ENCODE assay signal across 29 mouse cellular contexts in the genomic region with DNA sequence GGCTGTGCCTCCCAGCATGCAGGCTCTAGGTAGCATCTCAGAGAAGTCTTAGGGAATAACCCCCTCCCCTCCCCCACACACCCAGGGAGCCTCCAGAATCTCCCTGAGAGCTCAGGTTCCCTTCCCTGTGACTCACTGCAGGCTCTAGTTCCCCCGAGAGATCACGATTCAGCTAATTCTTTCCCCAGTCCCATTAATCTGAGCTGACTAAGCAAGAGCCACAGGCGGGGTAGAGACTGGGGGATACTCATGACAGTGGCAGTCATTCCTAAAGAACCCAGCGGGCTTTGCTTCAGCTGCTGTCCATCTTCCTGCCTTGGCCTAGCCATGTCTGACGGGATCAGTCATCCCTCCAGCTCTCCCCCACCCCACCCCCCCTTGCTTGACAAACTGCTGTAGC. TPM values are rescaled to one million over a fixed set of nuclear protein-coding genes. Genes with fewer than 3 reads are reported as not detected.
DNase-seq lines count a peak whose midpoint lies in the region; ATAC-seq and TF ChIP-seq lines count a peak whose summit lies in the region.
"Had no signal": no experiment of that assay in that cellular context is flagged by ENCODE, and none has a peak within 500 bp of the region (broad histone marks: within the 10 kb centered on the region; RNA-seq: fewer than 3 reads in every experiment).

No protein-coding gene starts in this region.

- no peak overlapping the region for H3ac ChIP-seq in C2C12 (ENCODE audit: control insufficient read depth, insufficient read length, low read depth)

- no peaks in the 10 kb centered on the region for H3K79me2 ChIP-seq in C2C12 (ENCODE audit: control insufficient read depth, insufficient read depth)

- DNase-seq in kidney, adult 18-20 months, result no peak
- peak; percentile 65 for DNase-seq in 3134 (ENCODE audit: extremely low read depth, insufficient read length, low spot score)
- DNase-seq in embryonic facial prominence, embryonic 14.5 days (ENCODE audit: low spot score), result peak; percentile 78
- no peak for DNase-seq in adrenal gland, adult 8-10 months
- DNase-seq: cerebellum, adult 9-10 months; gastrocnemius, postnatal 10 days; heart, postnatal 14 days; right cerebral cortex, postnatal 4 days had no signal

- H3K4me2 ChIP-seq in kidney, embryonic 15.5 days, result no peak overlapping the region
- no peak overlapping the region for H3K4me2 ChIP-seq in embryonic facial prominence, embryonic 14.5 days (ENCODE audit: low read depth, low read length)
- H3K4me2 ChIP-seq: embryonic facial prominence, embryonic 13.5 days; forebrain, embryonic 12.5 days; heart, embryonic 12.5 days; hindbrain, embryonic 15.5 days; liver, embryonic 11.5 days; lung, embryonic 15.5 days; midbrain, embryonic 15.5 days had no signal

- H3K27me3 ChIP-seq in kidney, embryonic 15.5 days, result no peaks in the 10 kb centered on the region
- H3K27me3 ChIP-seq in C2C12 (ENCODE audit: control insufficient read depth, insufficient read depth, insufficient read length), result no peaks in the 10 kb centered on the region
- H3K27me3 ChIP-seq in embryonic facial prominence, embryonic 14.5 days (replicated peaks; ENCODE audit: control insufficient read depth, insufficient read depth, low read length), result no peaks in the 10 kb centered on the region
- H3K27me3 ChIP-seq: embryonic facial prominence, embryonic 13.5 days; hindbrain, embryonic 15.5 days; lung, embryonic 15.5 days; midbrain, embryonic 15.5 days had no signal

- no peaks in the 10 kb centered on the region for H3K79me3 ChIP-seq in C2C12 (ENCODE audit: low read depth)

- peaks cover 26% of the 10 kb centered on the region for H3K4me1 ChIP-seq in kidney, embryonic 15.5 days
- H3K4me1 ChIP-seq in embryonic facial prominence, embryonic 14.5 days (ENCODE audit: control insufficient read depth, insufficient read depth, low read length), result peaks cover 5% of the 10 kb centered on the region; the same call in 1 of the 2 replicates
- H3K4me1 ChIP-seq: forebrain, embryonic 12.5 days; heart, embryonic 12.5 days; hindbrain, embryonic 15.5 days; lung, embryonic 15.5 days; midbrain, embryonic 15.5 days had no signal

- H3K36me3 ChIP-seq in kidney, embryonic 15.5 days, result no peaks in the 10 kb centered on the region
- H3K36me3 ChIP-seq in C2C12 (ENCODE audit: control insufficient read depth, insufficient read depth), result no peaks in the 10 kb centered on the region
- H3K36me3 ChIP-seq in embryonic facial prominence, embryonic 14.5 days (ENCODE audit: control insufficient read depth, insufficient read depth, low read length), result no peaks in the 10 kb centered on the region
- H3K36me3 ChIP-seq: embryonic facial prominence, embryonic 13.5 days; forebrain, embryonic 12.5 days; G1E; heart, embryonic 12.5 days; hindbrain, embryonic 15.5 days; lung, embryonic 15.5 days; midbrain, embryonic 15.5 days had no signal

- no peak overlapping the region for H3K4me3 ChIP-seq in kidney, embryonic 15.5 days (replicated peaks)
- no peak overlapping the region for H3K4me3 ChIP-seq in C2C12 (ENCODE audit: insufficient read depth, poor library complexity, severe bottlenecking)
- no peak overlapping the region for H3K4me3 ChIP-seq in embryonic facial prominence, embryonic 14.5 days (ENCODE audit: low read depth, low read length)
- H3K4me3 ChIP-seq: embryonic facial prominence, embryonic 13.5 days; forebrain, embryonic 12.5 days; heart, embryonic 12.5 days; hindbrain, embryonic 15.5 days; lung, embryonic 15.5 days; midbrain, embryonic 15.5 days had no signal

- no peak overlapping the region for H3K9ac ChIP-seq in kidney, embryonic 15.5 days
- H3K9ac ChIP-seq in embryonic facial prominence, embryonic 14.5 days (ENCODE audit: low read depth, low read length), result no peak overlapping the region
- H3K9ac ChIP-seq: embryonic facial prominence, embryonic 13.5 days; forebrain, embryonic 12.5 days; heart, embryonic 12.5 days; hindbrain, embryonic 15.5 days; lung, embryonic 15.5 days; midbrain, embryonic 15.5 days had no signal

- ATAC-seq in kidney, embryonic 15.5 days (replicated peaks; ENCODE audit: low FRiP score), result 0 out of 2 replicates have a peak, but pooled peaks have one; percentile 8
- ATAC-seq in embryonic facial prominence, embryonic 14.5 days (ENCODE audit: low read depth), result peak; percentile 42
- ATAC-seq in megakaryocyte progenitor cell, adult 5-6 weeks (replicated peaks; ENCODE audit: poor library complexity), result no peak
- ATAC-seq: CD4-positive, CD25-positive, alpha-beta regulatory T cell, adult 4 months; intestine, postnatal 0 days; midbrain, embryonic 15.5 days had no signal

- no peaks in the 10 kb centered on the region for H3K9me3 ChIP-seq in kidney, embryonic 15.5 days (replicated peaks)
- H3K9me3 ChIP-seq in embryonic facial prominence, embryonic 14.5 days (ENCODE audit: control insufficient read depth, low read length), result no peaks in the 10 kb centered on the region
- H3K9me3 ChIP-seq: embryonic facial prominence, embryonic 13.5 days; forebrain, embryonic 12.5 days; G1E; heart, embryonic 12.5 days; hindbrain, embryonic 15.5 days; lung, embryonic 15.5 days; midbrain, embryonic 15.5 days had no signal

- H3K27ac ChIP-seq in kidney, embryonic 15.5 days, result no peak overlapping the region
- H3K27ac ChIP-seq in embryonic facial prominence, embryonic 14.5 days (replicated peaks; ENCODE audit: low read depth, low read length), result no peak overlapping the region
- H3K27ac ChIP-seq: embryonic facial prominence, embryonic 13.5 days; forebrain, embryonic 12.5 days; hindbrain, embryonic 15.5 days; lung, embryonic 15.5 days; macrophage; midbrain, embryonic 15.5 days; stomach, postnatal 0 days had no signal

- 19% methylated on average over 5 of the region's 5 CpGs for WGBS in kidney, embryonic 15.5 days
- WGBS in embryonic facial prominence, embryonic 14.5 days, result 24% methylated on average over 5 of the region's 5 CpGs

- TF ChIP-seq CTCF in C2C12 (IDR thresholded peaks at IDR 0.05; ENCODE audit: control insufficient read depth, insufficient read depth, insufficient read length), result no peak

TF ChIP-seq in C2C12, 6 proteins besides CTCF, POLR2A, EP300 and RAD21:
- TF ChIP-seq MYOD1 (IDR thresholded peaks at IDR 0.05; ENCODE audit: control insufficient read depth, insufficient read length, low read depth) (peak; percentile 76), FOSL1 (IDR thresholded peaks at IDR 0.05; ENCODE audit: insufficient read depth, low read length, poor library complexity, severe bottlenecking) (peak; percentile 88), USF1 (IDR thresholded peaks at IDR 0.05; ENCODE audit: low read depth) (no peak)

RNA-seq across cellular contexts. Expression of a gene that starts 3.7 kb away (rescaled TPM):
- polyA plus RNA-seq in kidney, embryonic 15.5 days (2015; fragmentation: Nextera tagmentation; extraction: Ambion mirVana), result 0.10 TPM in 1 of 2 replicates, not detected in the other
- 0.39 TPM for polyA plus RNA-seq in C2C12 (2012; fragmentation: generic; extraction: Trizol)
- polyA plus RNA-seq in embryonic facial prominence, embryonic 14.5 days (2014; fragmentation: Nextera tagmentation; extraction: Ambion mirVana), result 1.4 and 1.6 TPM in 2 replicates
- total RNA-seq in adrenal gland, adult 8-10 months (2022), result under 1 TPM; 0.20 to 0.77 (median 0.31) TPM
- total RNA-seq in megakaryocyte progenitor cell, adult 5-6 weeks (2015), result not detected in 2 replicates
- not detected in 2 replicates for total RNA-seq in megakaryocyte progenitor cell, adult 5-6 weeks (2017)
- total RNA-seq: common myeloid progenitor, adult 5-6 weeks; gastrocnemius, postnatal 10 days; layer of hippocampus, postnatal 14 days had no signal
- polyA plus RNA-seq: forebrain, embryonic 12.5 days; frontal cortex, adult 2 months; G1E; heart, embryonic 12.5 days; hindbrain, embryonic 15.5 days; intestine, postnatal 0 days; large intestine, adult 2 months; liver, embryonic 11.5 days; macrophage; midbrain, embryonic 15.5 days had no signal

RNA-seq across cellular contexts. Expression of a gene that starts 39.3 kb away (rescaled TPM):
- polyA plus RNA-seq in kidney, embryonic 15.5 days (2015; fragmentation: Nextera tagmentation; extraction: Ambion mirVana), result 1.1 and 1.2 TPM in 2 replicates
- polyA plus RNA-seq in C2C12 (2012; fragmentation: generic; extraction: Trizol), result not detected
- not detected in 2 replicates for polyA plus RNA-seq in embryonic facial prominence, embryonic 14.5 days (2014; fragmentation: Nextera tagmentation; extraction: Ambion mirVana)
- total RNA-seq in adrenal gland, adult 8-10 months (2022), result not detected
- total RNA-seq in megakaryocyte progenitor cell, adult 5-6 weeks (2015), result 0.10 and 1.0 TPM in 2 replicates
- total RNA-seq in megakaryocyte progenitor cell, adult 5-6 weeks (2017), result 0.04 and 0.44 TPM in 2 replicates
- total RNA-seq: adrenal gland, adult 18-20 months; common myeloid progenitor, adult 5-6 weeks; G1E; gastrocnemius, postnatal 10 days; heart, postnatal 14 days; layer of hippocampus, postnatal 14 days had no signal
- polyA plus RNA-seq: CD4-positive, CD25-positive, alpha-beta regulatory T cell, adult 4 months; embryonic facial prominence, embryonic 13.5 days; forebrain, embryonic 12.5 days; frontal cortex, adult 2 months; G1E; heart, embryonic 12.5 days; hindbrain, embryonic 15.5 days; limb, embryonic 11.5 days; liver, embryonic 11.5 days; midbrain, embryonic 15.5 days had no signal

RNA-seq across cellular contexts. Expression of a gene that starts 39.4 kb away (rescaled TPM):
- polyA plus RNA-seq in kidney, embryonic 15.5 days (2015; fragmentation: Nextera tagmentation; extraction: Ambion mirVana), result 40.2 and 44.9 TPM in 2 replicates
- 29.5 TPM for polyA plus RNA-seq in C2C12 (2012; fragmentation: generic; extraction: Trizol)
- 39.9 and 46.1 TPM in 2 replicates for polyA plus RNA-seq in embryonic facial prominence, embryonic 14.5 days (2014; fragmentation: Nextera tagmentation; extraction: Ambion mirVana)
- 10 to 100 TPM; 45.1 to 60.9 (median 53.0) TPM for total RNA-seq in adrenal gland, adult 8-10 months (2022)
- total RNA-seq in megakaryocyte progenitor cell, adult 5-6 weeks (2015), result 27.2 and 34.4 TPM in 2 replicates
- 25.7 and 29.2 TPM in 2 replicates for total RNA-seq in megakaryocyte progenitor cell, adult 5-6 weeks (2017)

RNA-seq across cellular contexts. Expression of a gene that starts 54.5 kb away (rescaled TPM):
- 77.5 and 86.2 TPM in 2 replicates for polyA plus RNA-seq in kidney, embryonic 15.5 days (2015; fragmentation: Nextera tagmentation; extraction: Ambion mirVana)
- polyA plus RNA-seq in C2C12 (2012; fragmentation: generic; extraction: Trizol), result 37.1 TPM
- polyA plus RNA-seq in embryonic facial prominence, embryonic 14.5 days (2014; fragmentation: Nextera tagmentation; extraction: Ambion mirVana), result 72.3 and 82.1 TPM in 2 replicates
- total RNA-seq in adrenal gland, adult 8-10 months (2022), result 10 to 100 TPM; 83.3 to 84.7 (median 83.9) TPM
- 25.6 and 28.6 TPM in 2 replicates for total RNA-seq in megakaryocyte progenitor cell, adult 5-6 weeks (2015)
- 13.3 and 15.6 TPM in 2 replicates for total RNA-seq in megakaryocyte progenitor cell, adult 5-6 weeks (2017)

RNA-seq across cellular contexts. Expression of a gene that starts 59.9 kb away (rescaled TPM):
- 6.0 and 6.4 TPM in 2 replicates for polyA plus RNA-seq in kidney, embryonic 15.5 days (2015; fragmentation: Nextera tagmentation; extraction: Ambion mirVana)
- 0.91 TPM for polyA plus RNA-seq in C2C12 (2012; fragmentation: generic; extraction: Trizol)
- 20.4 and 24.1 TPM in 2 replicates for polyA plus RNA-seq in embryonic facial prominence, embryonic 14.5 days (2014; fragmentation: Nextera tagmentation; extraction: Ambion mirVana)
- 10 to 100 TPM; 23.4 to 54.0 (median 37.5) TPM for total RNA-seq in adrenal gland, adult 8-10 months (2022)
- total RNA-seq in megakaryocyte progenitor cell, adult 5-6 weeks (2015), result 0.15 and 1.0 TPM in 2 replicates
- 0.17 and 0.54 TPM in 2 replicates for total RNA-seq in megakaryocyte progenitor cell, adult 5-6 weeks (2017)

Comparison
In these comparisons a context has a peak if more than half of its experiments do, and no peak if none do; other contexts are left out.
1. DNase-seq: peak in 3134 (single experiment) and embryonic facial prominence, embryonic 14.5 days (single experiment); none in kidney, adult 18-20 months (single experiment) and adrenal gland, adult 8-10 months (single experiment).